Mouse (Mus musculus) heart, postnatal 36 days (tissue): ENCODE results near the gene Ifi35. TPM values are rescaled to one million over a fixed set of nuclear protein-coding genes. Genes with fewer than 3 reads are reported as not detected.
"Not testable (repeated sequence)": the region's sequence is repeated elsewhere in the genome, so short reads cannot be mapped to it uniquely, and the experiment has no call there.

Source experiments
- DNase-seq, 2 experiments: peaks; one replicate each; pipeline ENCODE4 v3.0.0; 2021 to 2022
- intact Hi-C: fragments of 180-260 bp; cut with DNase I; formaldehyde crosslinking; loops from one replicate; pipeline ENCODE4 v1.15.1; 2025
- total RNA-seq, 2 experiments: library from RNA; stranded (reverse); gene quantifications; 2 replicates each; pipeline ENCODE4 v1.2.3; 2021

Ifi35 gene
- total RNA-seq, 2 experiments from 2014 or later: 13.3 to 15.6 TPM

DNA sequence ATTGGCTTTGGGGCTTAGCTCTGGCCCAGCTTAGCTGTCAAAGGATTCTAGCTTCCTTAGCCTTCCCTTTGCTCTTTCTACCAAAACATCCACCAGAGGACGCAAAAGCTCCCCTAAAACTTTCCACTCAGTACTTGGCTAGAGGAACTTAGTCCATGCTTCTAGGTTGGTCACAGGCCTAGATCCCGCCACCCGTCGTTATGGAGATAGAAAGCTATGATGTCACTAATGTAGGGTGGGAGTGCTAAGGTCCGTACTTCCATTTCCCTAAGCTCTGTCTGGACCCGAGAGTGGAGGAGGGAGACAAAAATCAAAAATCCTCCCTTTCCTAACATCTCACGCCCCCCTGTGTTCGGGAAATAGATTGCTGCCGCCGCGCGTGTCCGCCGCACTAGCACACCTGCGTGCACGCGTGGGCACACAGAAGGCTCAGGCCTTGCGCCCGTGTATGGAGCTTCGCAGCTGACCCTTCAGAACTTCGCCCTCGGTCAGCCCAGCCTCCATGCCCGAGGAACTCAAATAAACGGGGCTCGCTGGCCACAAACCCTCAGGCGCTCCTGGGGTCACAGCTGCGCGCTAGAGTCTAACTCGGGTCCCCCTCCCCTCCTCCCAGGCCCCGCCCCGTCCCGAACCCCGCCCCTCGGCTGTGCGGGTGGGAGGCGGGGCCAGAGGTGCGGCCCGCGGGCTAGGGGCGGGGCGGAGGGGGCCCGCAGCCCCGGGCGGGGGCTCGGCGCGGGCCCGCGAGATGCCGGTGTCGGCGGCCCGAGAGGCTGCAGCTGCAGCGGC, 19.5 kb downstream of the Ifi35 start:
- intact Hi-C loops: loop anchor here (2.0 to 5.0 kb wide), 2 partner anchors 25 to 85 kb away; partner anchors contain the start of genes Brca1, Nbr1 and Rpl27
- DNase-seq: peak; percentile 68 to 71

DNA sequence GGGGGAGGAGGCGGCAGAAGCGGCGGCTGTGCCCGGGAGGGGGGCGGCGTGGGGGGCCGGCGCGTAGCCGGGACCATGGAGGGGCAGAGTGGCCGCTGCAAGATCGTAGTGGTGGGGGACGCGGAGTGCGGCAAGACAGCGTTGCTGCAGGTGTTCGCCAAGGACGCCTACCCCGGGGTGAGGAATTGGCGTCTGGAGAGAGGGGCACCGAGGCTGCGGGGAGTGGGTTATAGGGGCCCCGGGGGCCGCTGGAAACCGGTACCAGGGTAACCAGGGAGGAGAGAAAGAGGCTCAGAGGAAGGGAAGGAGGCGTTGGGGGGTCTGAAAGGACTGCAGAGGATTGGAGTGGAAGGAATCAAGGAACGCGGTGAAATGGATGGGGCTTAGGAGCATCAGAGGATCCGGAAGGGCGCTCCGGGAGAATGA, 20.1 kb downstream of the Ifi35 start:
- intact Hi-C loops: loop anchor here (5.0 kb wide), 1 partner anchor 84 kb away; the partner anchor contains the start of genes Brca1 and Nbr1
- DNase-seq: peak in 1 of 2 experiments; percentile 30

DNA sequence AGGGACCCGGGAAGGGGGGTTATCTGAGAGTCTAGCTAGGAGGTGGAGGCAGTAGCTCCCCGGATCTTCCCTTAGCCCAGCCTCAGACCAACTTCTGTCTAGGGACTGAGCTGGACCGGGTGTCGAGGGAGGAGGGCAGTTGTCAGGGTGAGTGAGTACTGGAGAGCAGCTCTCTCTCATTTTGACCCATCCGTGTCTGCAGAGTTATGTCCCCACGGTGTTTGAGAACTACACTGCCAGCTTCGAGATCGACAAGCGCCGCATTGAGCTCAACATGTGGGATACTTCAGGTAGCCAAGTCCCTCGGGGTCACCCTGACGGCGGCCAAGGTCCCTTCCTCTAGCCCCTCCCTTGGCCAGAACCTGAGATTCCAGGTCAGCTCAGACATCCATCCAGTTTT, 20.5 kb downstream of the Ifi35 start:
- DNase-seq: peak in 1 of 2 experiments; percentile 18
- intact Hi-C loops: loop anchor here (5.0 kb wide), 1 partner anchor 84 kb away; the partner anchor contains the start of genes Brca1 and Nbr1

DNA sequence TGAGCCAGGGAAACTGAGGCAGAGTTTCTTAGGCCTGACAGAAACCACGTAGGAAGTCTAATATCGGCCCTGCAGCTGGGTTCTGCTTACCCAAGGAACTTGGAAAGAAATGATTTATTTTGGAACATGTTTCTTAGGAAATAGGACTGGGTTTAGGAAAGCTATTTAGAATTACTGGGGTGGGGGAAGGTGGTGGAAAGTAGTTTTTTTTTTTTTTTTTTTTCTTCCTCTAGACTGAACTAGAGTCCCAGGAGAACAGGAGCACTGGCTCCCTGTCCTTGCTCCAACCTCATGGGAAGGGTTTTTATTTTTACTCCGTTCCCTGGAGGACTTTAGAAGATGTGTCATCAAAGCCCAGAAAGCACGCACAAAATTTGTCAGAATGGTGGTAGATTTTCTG, 20.9 kb downstream of the Ifi35 start:
- intact Hi-C loops: loop anchor here (5.0 kb wide), 1 partner anchor 83 kb away; the partner anchor contains the start of genes Brca1 and Nbr1
- DNase-seq: no peak

DNA sequence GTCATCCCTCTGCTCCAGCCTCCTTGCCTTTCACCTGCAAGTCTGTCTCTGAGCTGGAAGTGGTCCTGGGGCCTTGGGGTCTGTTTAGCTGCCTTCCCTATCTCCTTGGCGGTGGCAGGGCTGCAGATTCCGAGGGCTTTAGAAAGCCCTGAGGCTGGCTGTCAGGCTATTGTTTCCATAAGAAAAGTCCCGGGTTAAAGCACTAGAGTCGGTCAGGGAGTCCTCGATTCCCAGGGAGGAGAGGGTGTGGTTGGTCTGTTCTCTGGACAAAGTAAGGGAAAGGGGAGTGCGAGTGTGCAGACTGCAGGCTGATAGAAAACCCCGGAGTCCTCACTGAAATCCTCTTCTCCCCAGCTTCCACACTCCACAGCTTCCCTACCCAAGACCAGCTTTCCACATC, 22.0 kb downstream of the Ifi35 start:
- DNase-seq: no peak
- intact Hi-C loops: no loop called here

DNA sequence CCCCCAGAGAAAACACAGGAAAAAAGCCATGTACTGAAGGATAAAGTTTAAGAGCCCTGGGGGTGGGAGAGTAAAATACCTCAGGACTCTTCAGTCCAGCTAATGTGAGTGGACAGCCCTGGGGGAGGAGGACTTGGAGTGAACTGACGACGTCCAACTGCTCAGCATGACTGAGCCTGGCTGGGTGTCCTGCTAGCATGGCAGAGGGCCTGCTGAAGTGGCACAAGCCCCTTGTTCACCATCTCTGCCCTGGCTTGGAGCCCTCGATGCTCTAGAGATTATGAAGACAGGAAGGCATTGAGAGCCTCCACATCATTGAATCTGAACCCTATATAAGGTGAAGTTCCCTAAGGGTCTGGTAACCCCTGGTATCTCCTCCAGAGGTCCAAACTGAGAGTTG, 23.7 kb downstream of the Ifi35 start:
- no peak for DNase-seq
- intact Hi-C loops: no loop called here

DNA sequence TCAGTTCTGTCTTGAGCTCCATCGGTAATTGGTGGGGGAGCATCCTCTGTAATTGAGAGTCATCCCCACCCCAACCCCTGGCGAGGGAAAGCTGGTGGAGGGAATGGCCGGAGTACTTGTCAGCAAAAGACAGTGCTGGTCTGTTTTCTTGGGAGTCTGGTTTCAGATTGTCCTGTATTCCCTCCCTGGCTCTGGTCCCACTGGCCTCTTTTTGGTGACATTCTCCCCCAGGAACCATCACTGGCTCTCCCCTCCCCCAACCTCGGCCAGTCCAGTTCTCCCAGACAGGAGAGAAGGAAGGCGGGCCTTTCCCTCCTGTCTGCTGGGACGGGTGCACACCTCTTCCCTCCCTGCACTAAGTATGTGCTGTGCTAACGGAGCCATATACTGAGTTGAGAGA, 24.1 kb downstream of the Ifi35 start:
- no peak for DNase-seq
- intact Hi-C loops: no loop called here

DNA sequence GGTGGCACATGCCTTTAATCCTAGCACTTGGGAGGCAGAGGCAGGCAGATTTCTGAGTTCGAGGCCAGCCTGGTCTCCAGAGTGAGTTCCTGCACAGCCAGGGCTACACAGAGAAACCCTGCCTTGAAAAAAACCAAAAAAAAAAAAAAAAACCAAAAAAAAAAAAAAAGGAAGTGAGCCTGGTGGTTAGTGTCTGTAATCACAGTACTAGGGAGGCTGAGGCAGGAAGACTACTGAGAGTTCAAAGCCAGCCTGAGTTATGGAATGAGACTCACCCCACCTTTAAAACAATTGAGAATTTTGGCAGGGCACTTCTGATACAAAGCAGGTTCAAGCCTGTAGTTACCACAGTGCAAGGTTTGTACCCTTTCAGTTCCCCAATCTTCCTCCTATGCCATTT, 25.5 kb downstream of the Ifi35 start:
- not testable (repeated sequence) for DNase-seq

DNA sequence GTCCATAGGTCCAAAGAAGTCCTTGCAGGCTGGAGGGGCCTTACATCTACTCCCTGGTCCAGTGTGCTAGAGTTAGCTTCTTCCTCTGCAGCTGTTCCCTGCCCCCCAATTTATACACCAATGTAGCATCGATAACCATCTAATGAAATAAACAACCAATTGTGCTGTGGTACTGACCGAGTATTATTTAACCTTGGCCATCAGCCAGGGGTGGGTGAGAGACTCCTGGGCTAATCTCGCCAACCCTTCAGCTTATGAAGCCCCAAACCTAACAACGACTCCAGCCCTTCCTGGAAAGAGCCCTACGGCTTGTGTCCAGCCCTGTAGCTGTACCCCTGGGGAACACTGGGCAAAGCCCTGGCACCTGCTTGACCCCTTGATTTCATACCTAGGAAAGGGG, 26.1 kb downstream of the Ifi35 start:
- intact Hi-C loops: no loop called here
- DNase-seq: no peak

More for the DNA sequence above, 25.5 kb downstream of the Ifi35 start:
- intact Hi-C loops: not testable (repeated sequence)

DNA sequence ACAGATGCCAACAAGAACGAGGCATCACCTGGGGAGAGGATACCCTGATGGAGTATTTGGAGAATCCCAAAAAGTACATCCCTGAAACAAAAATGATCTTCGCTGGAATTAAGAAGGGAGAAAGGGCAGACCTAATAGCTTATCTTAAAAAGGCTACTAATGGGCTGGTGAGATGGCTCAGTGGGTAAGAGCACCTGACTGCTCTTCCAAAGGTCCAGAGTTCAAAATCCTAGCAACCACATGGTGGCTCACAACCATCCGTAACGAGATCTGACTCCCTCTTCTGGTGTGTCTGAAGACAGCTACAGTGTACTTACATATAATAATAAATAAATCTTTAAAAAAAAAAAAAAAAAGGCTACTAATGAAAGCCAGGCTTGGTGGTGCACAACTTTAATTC, 28.2 kb downstream of the Ifi35 start:
- intact Hi-C loops, DNase-seq: not testable (repeated sequence)

DNA sequence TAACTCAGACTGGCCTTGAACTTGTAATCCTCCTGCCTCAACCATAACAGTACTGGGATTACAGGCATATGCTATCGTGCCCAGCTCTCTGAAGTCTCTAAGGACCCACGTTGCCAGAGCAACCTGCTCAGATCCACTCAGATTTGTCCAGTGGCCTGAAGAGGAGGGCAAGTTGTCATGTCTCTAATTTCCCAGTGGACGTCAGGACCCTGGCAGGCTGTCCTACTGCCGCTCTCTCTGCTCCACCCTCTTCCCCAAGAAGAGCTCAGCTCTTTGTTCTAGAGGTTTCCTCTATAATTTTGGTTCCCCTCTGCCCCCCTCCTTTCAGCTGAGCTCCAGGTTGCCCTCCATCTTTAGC, 29.0 kb downstream of the Ifi35 start:
- intact Hi-C loops: no loop called here
- DNase-seq: no peak

DNA sequence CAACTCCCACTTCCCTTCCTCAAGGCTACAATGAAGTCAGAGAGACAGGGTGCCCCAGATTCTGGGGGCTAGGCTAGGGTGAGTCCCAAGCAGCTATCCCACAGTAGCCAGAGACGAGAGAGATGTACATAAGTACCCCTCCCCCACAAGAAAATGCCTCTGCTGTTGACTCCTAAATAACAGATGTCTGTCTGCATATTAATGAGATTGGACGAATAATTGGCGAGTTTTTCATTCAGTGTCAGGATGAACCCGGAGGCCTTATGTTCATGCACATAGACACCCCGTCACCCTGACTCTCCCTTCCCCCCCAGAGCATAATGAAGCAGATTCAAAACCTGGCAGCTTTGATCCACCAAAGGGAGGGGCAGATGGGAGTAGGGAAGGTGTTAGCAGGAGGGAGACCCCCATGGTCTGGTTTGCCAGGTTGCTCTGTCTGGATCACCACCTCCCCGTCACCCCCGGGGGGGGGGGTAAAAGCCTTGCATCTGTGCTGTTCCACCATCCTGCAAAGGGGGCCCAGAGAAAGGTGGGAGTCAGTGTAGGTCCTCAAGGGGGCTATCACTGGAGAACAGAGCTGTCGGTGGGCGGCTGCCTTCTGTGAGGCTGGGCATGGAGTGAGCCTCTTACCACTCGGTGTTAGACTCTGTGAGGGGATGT, 29.5 kb downstream of the Ifi35 start:
- no peak for DNase-seq
- intact Hi-C loops: no loop called here

DNA sequence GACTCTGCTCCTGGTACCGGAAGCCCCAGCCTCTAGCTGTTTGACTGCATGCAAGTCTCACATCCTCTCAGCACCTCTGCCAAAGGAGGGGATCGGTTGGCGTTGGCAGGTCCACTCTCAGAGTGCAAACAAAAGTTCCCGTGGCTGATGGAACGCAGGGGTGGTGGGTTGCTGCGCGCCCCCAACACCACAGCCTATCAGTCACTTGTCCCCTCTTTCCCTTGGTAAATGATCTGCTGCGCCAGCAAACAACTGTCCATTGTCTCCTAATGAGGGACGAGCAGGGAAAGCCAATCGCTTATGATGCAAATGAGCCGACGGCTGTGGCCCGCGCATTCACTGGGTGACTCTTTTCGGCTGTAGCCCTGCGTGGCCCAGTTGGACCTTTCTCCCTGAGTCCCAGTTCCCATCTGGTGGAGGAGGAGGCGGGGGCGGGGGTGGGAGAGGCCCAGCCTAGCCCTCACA, 31.0 kb downstream of the Ifi35 start:
- DNase-seq: no peak
- intact Hi-C loops: no loop called here

DNA sequence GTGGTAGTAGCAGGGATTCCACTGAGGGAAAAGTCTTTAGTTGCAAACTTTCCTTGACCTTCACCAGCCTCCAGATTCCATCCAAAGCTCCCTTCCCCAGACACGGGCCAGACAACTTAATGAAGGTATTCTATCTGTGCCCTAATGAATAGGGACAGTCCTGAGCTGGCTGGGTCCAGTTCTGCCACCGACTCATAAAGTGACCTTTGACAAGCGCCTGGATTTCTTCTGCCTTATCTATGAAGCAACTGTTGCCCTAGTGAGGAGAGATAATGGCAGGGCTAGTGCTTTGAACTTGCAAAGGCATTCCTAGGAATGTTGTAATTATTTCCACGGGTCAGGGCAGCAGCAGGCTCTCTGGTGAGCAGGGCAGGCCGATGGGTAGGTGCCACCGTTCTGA, 32.7 kb downstream of the Ifi35 start:
- intact Hi-C loops: no loop called here

DNA sequence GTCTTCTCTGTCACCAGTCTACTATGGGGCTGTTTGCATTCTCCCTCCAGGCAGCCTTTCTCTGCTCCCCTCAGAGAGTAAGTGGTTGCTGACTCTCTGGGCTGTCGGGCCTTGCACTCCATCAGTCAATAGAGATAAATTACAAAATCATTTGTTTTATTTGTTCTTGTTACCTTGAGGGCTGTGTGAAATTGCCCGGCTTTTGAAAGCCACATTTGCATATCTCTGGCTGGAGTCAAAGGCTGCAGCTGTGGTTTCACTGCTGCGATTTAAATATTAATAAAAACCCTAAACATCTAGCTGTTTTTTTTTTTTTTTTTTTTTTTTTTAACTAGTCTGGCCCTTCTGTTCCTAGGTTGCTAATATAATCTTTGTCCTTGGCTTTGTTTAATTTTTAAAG, 35.6 kb downstream of the Ifi35 start:
- intact Hi-C loops: no loop called here
- DNase-seq: no peak

More for the DNA sequence above, 32.7 kb downstream of the Ifi35 start:
- DNase-seq: no peak

DNA sequence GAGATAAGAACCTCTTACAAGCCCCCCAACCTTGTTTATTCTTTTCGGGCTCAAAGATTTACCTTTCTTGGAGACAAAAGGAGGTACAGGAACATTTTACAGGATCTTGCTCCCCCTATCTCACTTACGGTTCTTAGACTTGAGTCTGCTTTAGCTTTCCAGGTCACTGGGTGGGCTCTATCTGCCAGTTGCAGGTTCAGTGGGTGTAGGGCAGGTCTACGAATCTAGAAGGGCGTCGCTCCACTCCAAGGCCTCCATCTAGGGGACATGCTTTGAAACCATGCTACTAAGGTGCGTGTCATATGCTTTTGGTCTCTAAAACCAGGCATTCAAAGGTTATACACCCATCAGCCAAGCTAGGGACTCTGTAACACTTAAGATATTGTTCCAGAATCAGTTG, 36.0 kb downstream of the Ifi35 start:
- intact Hi-C loops: no loop called here
- no peak for DNase-seq

DNA sequence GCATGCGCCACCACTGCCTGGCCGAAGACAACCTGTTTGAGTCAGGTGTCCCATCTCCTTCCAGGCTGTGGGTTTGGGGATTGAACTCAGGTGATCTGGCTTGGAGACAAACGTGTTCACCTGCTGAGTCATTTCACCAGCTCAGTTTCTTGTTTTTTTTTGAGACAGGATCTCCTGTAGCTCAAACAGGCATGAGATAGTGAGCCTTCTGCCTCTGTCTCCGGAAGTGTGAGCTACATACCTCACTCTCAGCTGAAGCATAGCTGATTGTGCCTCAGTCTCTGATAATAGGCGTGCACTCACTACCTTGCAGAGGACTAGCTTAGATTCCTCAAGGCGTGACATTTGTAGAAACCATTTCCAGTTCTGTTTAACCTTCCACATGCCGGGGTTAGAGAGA, 36.6 kb downstream of the Ifi35 start:
- DNase-seq: no peak

DNA sequence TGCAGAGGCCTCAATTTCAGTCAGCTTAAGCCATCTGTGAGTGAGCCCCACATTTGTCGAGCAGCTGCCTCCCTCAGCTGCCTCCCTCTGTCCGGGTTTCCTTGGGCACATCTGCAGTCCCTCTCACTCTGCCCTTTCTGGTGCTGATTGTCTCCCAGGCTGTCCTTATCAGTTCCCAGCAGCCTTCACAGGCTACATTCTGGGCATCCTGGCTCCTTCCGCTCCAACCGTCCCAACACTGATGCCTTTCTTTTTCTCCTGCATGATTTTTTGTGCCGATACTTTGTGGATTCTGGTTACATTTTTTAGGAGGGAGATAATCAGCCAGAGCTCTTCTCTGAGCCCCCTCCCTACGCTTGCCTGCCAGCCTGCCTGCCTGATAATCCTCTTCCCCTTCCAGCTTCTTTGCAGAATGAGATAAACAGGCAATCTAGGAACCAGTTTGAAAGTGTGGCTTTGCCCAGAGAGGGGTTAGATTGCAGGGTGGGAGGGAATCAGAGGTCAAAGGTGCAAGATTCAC, 37.4 kb downstream of the Ifi35 start:
- DNase-seq: no peak
- intact Hi-C loops: no loop called here

More for the DNA sequence above, 36.6 kb downstream of the Ifi35 start:
- intact Hi-C loops: no loop called here

DNA sequence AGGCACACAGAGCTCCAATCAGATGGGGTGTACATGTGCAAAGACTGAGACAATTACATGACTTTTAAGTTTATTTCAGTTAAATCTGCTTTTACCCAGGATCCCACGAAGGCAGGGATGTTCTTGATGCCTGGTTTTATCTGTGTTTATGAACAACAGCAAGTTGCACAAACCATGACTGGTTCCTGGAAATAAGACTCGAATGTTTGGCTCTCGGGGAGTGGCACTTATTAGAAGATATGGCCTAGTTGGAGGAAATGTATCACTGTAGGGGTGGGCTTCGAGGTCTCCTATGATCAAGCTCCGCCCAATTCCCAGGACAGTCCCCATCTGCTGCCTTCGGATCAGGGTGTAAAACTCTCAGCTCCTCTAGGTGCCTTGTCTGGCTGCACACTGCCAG, 37.9 kb downstream of the Ifi35 start:
- intact Hi-C loops: no loop called here
- DNase-seq: no peak

DNA sequence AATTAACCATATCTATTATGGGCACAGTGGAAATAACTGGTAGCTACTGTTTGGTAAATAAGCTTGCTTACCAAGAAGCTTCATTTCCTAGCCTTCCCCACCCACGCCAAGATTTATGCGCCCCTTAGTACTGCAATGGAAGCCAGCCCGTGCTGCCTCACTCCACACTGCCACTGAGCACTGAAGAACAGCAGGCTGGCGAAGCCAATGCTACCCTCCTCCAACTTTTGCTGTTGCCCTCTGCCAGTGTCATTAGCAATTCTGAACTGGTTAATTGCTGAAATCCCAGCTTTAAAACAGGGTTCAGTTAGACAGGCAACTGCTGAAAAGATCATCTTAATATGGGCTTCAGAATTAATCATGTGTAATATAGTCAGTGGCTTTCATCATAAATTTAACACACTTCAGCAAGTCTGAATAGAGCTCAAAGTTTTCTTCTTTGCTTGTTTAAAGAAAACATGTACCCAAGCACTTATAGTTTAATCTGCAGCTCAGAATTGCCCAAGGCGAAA, 58.1 kb downstream of the Ifi35 start:
- intact Hi-C loops: no loop called here
- DNase-seq: no peak

DNA sequence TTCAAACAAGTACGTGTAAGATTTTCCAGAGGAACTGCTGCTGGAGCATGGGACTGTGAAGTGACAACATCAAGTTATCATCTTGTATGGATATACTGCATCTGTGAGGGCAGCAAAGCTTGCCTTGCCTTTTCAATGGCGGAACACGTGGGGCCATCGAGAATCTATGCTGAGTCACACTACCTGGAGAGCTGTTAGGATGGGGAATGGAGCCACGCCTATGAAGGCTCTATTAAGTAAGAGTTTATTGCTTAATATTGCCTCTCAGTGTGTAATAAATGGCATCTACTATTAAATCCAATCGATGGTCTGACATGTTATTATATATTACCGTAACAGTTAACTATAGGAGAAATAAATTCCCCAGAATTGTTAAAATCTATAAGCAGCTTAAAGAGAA, 58.9 kb downstream of the Ifi35 start:
- intact Hi-C loops: no loop called here

More for the DNA sequence above, 58.9 kb downstream of the Ifi35 start:
- no peak for DNase-seq
